Mouse (Mus musculus): ENCODE data around the gene Jak3. TPM values are rescaled to one million over a fixed set of nuclear protein-coding genes. Genes with fewer than 3 reads are reported as not detected.

Jak3 gene
- total and polyA plus RNA-seq, 3 experiments, result 15.7 to 68.8 (median 29.8) TPM

DNA sequence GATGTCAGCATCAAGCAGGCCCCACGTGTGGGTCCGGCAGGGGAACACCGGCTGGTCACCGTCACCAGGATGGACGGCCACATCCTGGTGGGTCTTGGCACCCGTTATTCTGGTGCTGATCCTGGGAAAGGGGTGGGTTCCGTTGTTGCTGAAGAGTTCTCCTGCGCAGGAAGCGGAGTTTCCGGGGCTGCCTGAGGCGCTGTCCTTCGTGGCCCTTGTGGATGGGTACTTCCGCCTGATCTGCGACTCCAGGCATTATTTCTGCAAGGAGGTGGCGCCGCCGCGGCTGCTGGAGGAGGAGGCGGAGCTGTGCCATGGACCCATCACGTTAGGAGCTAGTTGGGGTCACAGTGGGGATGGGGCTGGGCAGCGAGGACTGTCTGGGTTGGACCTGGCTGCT is 4.4 kb downstream of the Jak3 start:
- H3K4me1 ChIP-seq (ENCODE audit: insufficient read depth, low read depth, low read length), result peaks cover 25% of the 10 kb centered on the region
- TF ChIP-seq GATA1 (IDR thresholded peaks at IDR 0.05; ENCODE audit: borderline replicate concordance, low read length), result no peak
- TF ChIP-seq TAL1 (conservative IDR thresholded peaks at IDR 0.05; ENCODE audit: low read depth, low read length), result no peak
- no peak for TF ChIP-seq POLR2AphosphoS5 (IDR thresholded peaks at IDR 0.05; ENCODE audit: insufficient replicate concordance, low read depth, low read length)
- no peak for TF ChIP-seq CTCF (IDR thresholded peaks at IDR 0.05; ENCODE audit: low read depth, low read length)
- TF ChIP-seq GATA2 (IDR thresholded peaks at IDR 0.05; ENCODE audit: borderline replicate concordance, low read depth, low read length), result no peak
- no peak for ATAC-seq (ENCODE audit: extremely low read depth, insufficient number of reproducible peaks, low FRiP score, poor library complexity, severe bottlenecking)
- H3K36me3 ChIP-seq (replicated peaks), result peaks cover 79% of the 10 kb centered on the region
- H3K9me3 ChIP-seq (replicated peaks), result peaks cover 15% of the 10 kb centered on the region
- H3K27me3 ChIP-seq (ENCODE audit: insufficient read depth, low read length), result no peaks in the 10 kb centered on the region
- no peak for DNase-seq (ENCODE audit: low spot score)
- no peak overlapping the region for H3K4me3 ChIP-seq (ENCODE audit: low read depth, low read length)

DNA sequence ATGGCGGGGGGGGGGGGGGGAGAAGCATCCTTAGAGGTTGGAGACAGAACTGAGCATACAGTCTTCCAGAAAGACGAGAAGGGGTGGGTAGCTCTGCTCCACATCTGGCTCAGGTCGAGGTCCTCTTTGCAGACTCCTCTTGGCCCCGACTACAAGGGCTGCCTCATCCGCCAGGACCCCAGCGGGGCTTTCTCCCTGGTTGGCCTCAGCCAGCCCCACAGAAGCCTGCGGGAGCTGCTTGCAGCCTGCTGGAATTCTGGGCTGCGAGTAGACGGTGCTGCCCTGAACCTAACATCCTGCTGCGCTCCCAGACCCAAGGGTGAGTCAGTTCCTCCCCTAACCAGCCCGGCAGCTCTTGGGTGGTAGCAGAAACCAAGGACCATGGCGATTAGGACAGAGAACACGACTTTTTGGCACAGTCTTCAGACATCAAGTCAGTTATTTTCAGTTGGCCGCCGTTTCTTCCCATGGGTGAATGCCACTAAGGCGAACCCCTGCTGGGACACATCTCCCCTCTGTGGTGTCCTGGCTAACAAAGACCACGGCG is 5.3 kb downstream of the Jak3 start:
- Histone ChIP-seq H3K4me3 (ENCODE audit: low read depth, low read length) (no peak overlapping the region), H3K36me3 (replicated peaks) (peaks cover 88% of the 10 kb centered on the region), H3K9me3 (replicated peaks) (peaks cover 18% of the 10 kb centered on the region), H3K27me3 (ENCODE audit: insufficient read depth, low read length) (no peaks in the 10 kb centered on the region), H3K4me1 (ENCODE audit: insufficient read depth, low read depth, low read length) (peaks cover 19% of the 10 kb centered on the region)
- no peak for TF ChIP-seq GATA2 (IDR thresholded peaks at IDR 0.05; ENCODE audit: borderline replicate concordance, low read depth, low read length)
- no peak for TF ChIP-seq CTCF (IDR thresholded peaks at IDR 0.05; ENCODE audit: low read depth, low read length)
- no peak for TF ChIP-seq GATA1 (IDR thresholded peaks at IDR 0.05; ENCODE audit: borderline replicate concordance, low read length)
- TF ChIP-seq POLR2AphosphoS5 (IDR thresholded peaks at IDR 0.05; ENCODE audit: insufficient replicate concordance, low read depth, low read length), result no peak
- TF ChIP-seq TAL1 (conservative IDR thresholded peaks at IDR 0.05; ENCODE audit: low read depth, low read length), result no peak
- DNase-seq (ENCODE audit: low spot score) (no peak), ATAC-seq (ENCODE audit: extremely low read depth, insufficient number of reproducible peaks, low FRiP score, poor library complexity, severe bottlenecking) (no peak)

DNA sequence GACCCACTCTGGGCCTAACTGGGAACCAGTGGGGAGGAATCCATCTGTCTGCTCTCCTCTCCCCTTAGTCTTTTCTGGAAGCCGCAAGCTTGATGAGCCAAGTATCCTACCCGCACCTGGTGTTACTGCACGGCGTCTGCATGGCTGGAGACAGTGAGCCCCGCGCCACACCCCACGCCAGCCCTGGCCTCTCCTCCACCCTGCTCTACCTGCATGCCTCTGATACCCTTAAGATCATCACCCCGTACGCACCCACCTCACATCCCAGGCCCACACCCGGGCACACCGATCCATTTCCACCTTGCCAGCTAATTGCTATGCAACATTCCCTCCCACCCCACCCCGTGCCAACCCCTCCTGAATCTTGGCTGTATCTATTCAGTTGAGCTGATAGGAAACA is 6.7 kb downstream of the Jak3 start:
- DNase-seq (ENCODE audit: low spot score) (no peak), ATAC-seq (ENCODE audit: extremely low read depth, insufficient number of reproducible peaks, low FRiP score, poor library complexity, severe bottlenecking) (no peak)
- peaks cover 8% of the 10 kb centered on the region for H3K4me1 ChIP-seq (ENCODE audit: insufficient read depth, low read depth, low read length)
- no peak overlapping the region for H3K4me3 ChIP-seq (ENCODE audit: low read depth, low read length)
- H3K36me3 ChIP-seq (replicated peaks), result peaks cover 96% of the 10 kb centered on the region
- no peaks in the 10 kb centered on the region for H3K27me3 ChIP-seq (ENCODE audit: insufficient read depth, low read length)
- TF ChIP-seq POLR2AphosphoS5 (IDR thresholded peaks at IDR 0.05; ENCODE audit: insufficient replicate concordance, low read depth, low read length) (no peak), GATA1 (IDR thresholded peaks at IDR 0.05; ENCODE audit: borderline replicate concordance, low read length) (no peak), TAL1 (conservative IDR thresholded peaks at IDR 0.05; ENCODE audit: low read depth, low read length) (no peak)
- H3K9me3 ChIP-seq (replicated peaks), result peaks cover 18% of the 10 kb centered on the region

DNA sequence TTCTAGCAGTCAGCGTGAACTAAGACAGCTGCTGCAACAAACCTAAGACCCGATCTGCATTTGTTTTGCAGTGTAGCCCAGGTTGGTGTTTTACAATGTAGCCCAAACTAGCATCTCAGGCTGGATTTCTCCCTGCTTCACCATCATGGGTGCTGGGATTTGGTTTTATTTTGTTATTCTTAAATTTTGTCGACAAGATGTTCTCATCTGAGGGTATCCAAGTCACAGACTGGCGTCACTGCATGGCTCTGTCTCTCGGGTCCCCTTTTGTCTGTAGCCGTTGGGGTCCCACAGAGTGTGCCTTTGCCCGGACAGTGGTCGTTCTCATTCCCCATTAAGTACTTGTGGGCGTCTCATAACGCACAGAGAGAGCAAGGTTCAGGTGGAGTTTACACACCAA is 8.6 kb downstream of the Jak3 start:
- peaks cover 83% of the 10 kb centered on the region for H3K36me3 ChIP-seq (replicated peaks)
- no peak overlapping the region for H3K4me3 ChIP-seq (ENCODE audit: low read depth, low read length)
- no peaks in the 10 kb centered on the region for H3K27me3 ChIP-seq (ENCODE audit: insufficient read depth, low read length)
- ATAC-seq (ENCODE audit: extremely low read depth, insufficient number of reproducible peaks, low FRiP score, poor library complexity, severe bottlenecking) (no peak), DNase-seq (ENCODE audit: low spot score) (no peak)
- H3K4me1 ChIP-seq (ENCODE audit: insufficient read depth, low read depth, low read length), result peaks cover 3% of the 10 kb centered on the region; the same call in 1 of the 2 replicates
- peaks cover 3% of the 10 kb centered on the region; the same call in 1 of the 2 replicates for H3K9me3 ChIP-seq (replicated peaks)
- no peak for TF ChIP-seq POLR2AphosphoS5 (IDR thresholded peaks at IDR 0.05; ENCODE audit: insufficient replicate concordance, low read depth, low read length)
- TF ChIP-seq CTCF (IDR thresholded peaks at IDR 0.05; ENCODE audit: low read depth, low read length), result no peak
- TF ChIP-seq GATA1 (IDR thresholded peaks at IDR 0.05; ENCODE audit: borderline replicate concordance, low read length), result no peak
- no peak for TF ChIP-seq GATA2 (IDR thresholded peaks at IDR 0.05; ENCODE audit: borderline replicate concordance, low read depth, low read length)
- TF ChIP-seq TAL1 (conservative IDR thresholded peaks at IDR 0.05; ENCODE audit: low read depth, low read length), result no peak

DNA sequence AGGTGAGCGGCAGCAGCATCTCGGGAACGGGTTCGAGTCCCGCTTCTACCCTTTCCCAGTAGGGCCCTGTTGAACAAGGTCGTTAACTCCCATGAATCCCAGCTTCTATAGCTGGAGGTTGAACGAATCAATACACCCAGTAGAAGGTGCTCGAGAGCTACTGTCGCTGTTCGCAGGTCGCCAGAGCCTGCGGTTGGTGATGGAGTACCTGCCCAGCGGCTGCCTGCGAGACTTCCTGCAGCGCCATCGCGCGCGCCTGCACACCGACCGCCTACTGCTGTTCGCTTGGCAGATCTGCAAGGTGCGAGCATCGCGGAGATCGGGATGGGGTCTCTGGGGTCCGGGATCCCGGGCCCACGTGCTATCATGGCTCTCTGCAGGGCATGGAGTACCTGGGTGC is 9.5 kb downstream of the Jak3 start:
- Histone ChIP-seq H3K27me3 (ENCODE audit: insufficient read depth, low read length) (no peaks in the 10 kb centered on the region), H3K36me3 (replicated peaks) (peaks cover 76% of the 10 kb centered on the region), H3K4me3 (ENCODE audit: low read depth, low read length) (no peak overlapping the region), H3K9me3 (replicated peaks) (peaks cover 3% of the 10 kb centered on the region; the same call in 1 of the 2 replicates), H3K4me1 (ENCODE audit: insufficient read depth, low read depth, low read length) (peaks cover 3% of the 10 kb centered on the region; the same call in 1 of the 2 replicates)
- no peak for DNase-seq (ENCODE audit: low spot score)
- ATAC-seq (ENCODE audit: extremely low read depth, insufficient number of reproducible peaks, low FRiP score, poor library complexity, severe bottlenecking), result no peak
- no peak for TF ChIP-seq POLR2AphosphoS5 (IDR thresholded peaks at IDR 0.05; ENCODE audit: insufficient replicate concordance, low read depth, low read length)
- no peak for TF ChIP-seq CTCF (IDR thresholded peaks at IDR 0.05; ENCODE audit: low read depth, low read length)
- no peak for TF ChIP-seq TAL1 (conservative IDR thresholded peaks at IDR 0.05; ENCODE audit: low read depth, low read length)
- TF ChIP-seq GATA2 (IDR thresholded peaks at IDR 0.05; ENCODE audit: borderline replicate concordance, low read depth, low read length), result no peak
- no peak for TF ChIP-seq GATA1 (IDR thresholded peaks at IDR 0.05; ENCODE audit: borderline replicate concordance, low read length)

DNA sequence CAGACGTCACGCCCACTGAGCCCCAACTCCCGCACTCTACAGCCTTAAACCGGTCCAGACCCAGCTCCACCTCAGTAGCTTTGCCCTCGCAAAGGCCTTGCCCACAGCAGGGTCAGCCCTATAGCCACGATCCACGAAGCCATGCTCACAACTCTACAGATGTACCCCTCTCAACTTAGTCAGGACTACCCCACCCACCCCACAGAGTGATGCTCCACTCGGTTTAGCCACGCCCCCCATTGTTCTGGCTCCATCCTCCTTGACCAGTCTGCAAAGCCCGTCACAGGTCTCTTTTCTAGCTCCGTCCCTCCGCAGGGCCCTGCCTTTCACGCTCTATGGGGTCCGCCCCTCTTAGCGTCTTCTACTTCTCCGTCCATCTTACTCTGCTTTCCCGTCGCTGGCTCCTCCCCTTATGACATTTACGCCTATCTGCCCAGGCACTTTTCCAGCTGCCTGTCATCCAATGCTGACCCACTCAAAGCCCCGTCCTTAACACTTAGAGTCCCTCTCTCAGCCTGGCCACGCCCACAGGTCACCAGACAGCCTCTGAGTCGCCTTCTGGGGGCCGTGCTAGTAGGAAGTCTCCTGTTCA is 10.1 kb downstream of the Jak3 start:
- Histone ChIP-seq H3K4me3 (ENCODE audit: low read depth, low read length) (no peak overlapping the region), H3K4me1 (ENCODE audit: insufficient read depth, low read depth, low read length) (peaks cover 3% of the 10 kb centered on the region; the same call in 1 of the 2 replicates), H3K9me3 (replicated peaks) (peaks cover 3% of the 10 kb centered on the region; the same call in 1 of the 2 replicates), H3K36me3 (replicated peaks) (peaks cover 69% of the 10 kb centered on the region), H3K27me3 (ENCODE audit: insufficient read depth, low read length) (no peaks in the 10 kb centered on the region)
- TF ChIP-seq GATA1 (IDR thresholded peaks at IDR 0.05; ENCODE audit: borderline replicate concordance, low read length) (no peak), POLR2AphosphoS5 (IDR thresholded peaks at IDR 0.05; ENCODE audit: insufficient replicate concordance, low read depth, low read length) (no peak), CTCF (IDR thresholded peaks at IDR 0.05; ENCODE audit: low read depth, low read length) (no peak), GATA2 (IDR thresholded peaks at IDR 0.05; ENCODE audit: borderline replicate concordance, low read depth, low read length) (no peak), TAL1 (conservative IDR thresholded peaks at IDR 0.05; ENCODE audit: low read depth, low read length) (no peak)
- ATAC-seq (ENCODE audit: extremely low read depth, insufficient number of reproducible peaks, low FRiP score, poor library complexity, severe bottlenecking) (no peak), DNase-seq (ENCODE audit: low spot score) (no peak)

Data from G1E (cell line).